Mouse (Mus musculus): ENCODE results near the gene Slc25a23.

- no peak for TF ChIP-seq POLR2A (IDR thresholded peaks at IDR 0.05; ENCODE audit: insufficient read length, low read depth)
- no peak for TF ChIP-seq MAX (IDR thresholded peaks at IDR 0.05; ENCODE audit: low read depth)
Observed at GRCm38 (mm10) chr17:57061069-57061468, 1.4 kb upstream of the Slc25a23 start.
